Mouse (Mus musculus) heart, embryonic 11.5 days (tissue): ENCODE measurements around the gene Kat6b. TPM values are rescaled to one million over a fixed set of nuclear protein-coding genes. Genes with fewer than 3 reads are reported as not detected.
A peak's percentile ranks its signal among the peaks of the same experiment; 100 is the strongest.

Experiments used
- ATAC-seq: fragments of 200-750 bp; cut with Nextera tagmentation; replicated peaks from 2 replicates; pipeline ENCODE4 v1.8.0; 2017; ENCODE audit warnings: moderate library complexity; ENCODE audit not compliant: insufficient number of reproducible peaks, low FRiP score, low TSS enrichment
- H3K27ac ChIP-seq: fragments of 300-500 bp; sonication (generic); 2 replicates; pipeline ENCODE4 v1.5.1; 2014; ENCODE audit warnings: mild to moderate bottlenecking, low read depth, low read length
- H3K27me3 ChIP-seq: fragments of 300-500 bp; sonication (generic); 2 replicates; pipeline ENCODE4 v1.6.1; 2014; ENCODE audit warnings: mild to moderate bottlenecking, low read length, mixed read lengths; ENCODE audit not compliant: control insufficient read depth, insufficient read depth
- H3K36me3 ChIP-seq: fragments of 300-500 bp; sonication (generic); 2 replicates; pipeline ENCODE4 v1.6.1; 2014; ENCODE audit warnings: mild to moderate bottlenecking, low read length, moderate library complexity, mixed read lengths; ENCODE audit not compliant: control insufficient read depth, insufficient read depth
- H3K4me1 ChIP-seq: fragments of 300-500 bp; sonication (generic); 2 replicates; pipeline ENCODE4 v1.6.1; 2014; ENCODE audit warnings: low read length; ENCODE audit not compliant: control insufficient read depth, insufficient read depth
- H3K4me2 ChIP-seq: fragments of 300-500 bp; sonication (generic); 2 replicates; pipeline ENCODE4 v1.6.1; 2014; ENCODE audit warnings: mild to moderate bottlenecking, moderate library complexity
- H3K4me3 ChIP-seq: fragments of 300-500 bp; sonication (generic); 2 replicates; pipeline ENCODE4 v1.5.1; 2014; ENCODE audit warnings: low read depth, low read length
- H3K9ac ChIP-seq: fragments of 300-500 bp; sonication (generic); 2 replicates; pipeline ENCODE4 v1.6.1; 2014; ENCODE audit warnings: mild to moderate bottlenecking, low read depth, low read length, moderate library complexity
- H3K9me3 ChIP-seq: fragments of 300-500 bp; sonication (generic); replicated peaks from 2 replicates; pipeline ENCODE4 v1.6.1; 2016; ENCODE audit warnings: low read length; ENCODE audit not compliant: control insufficient read depth
- WGBS: fragments of 180-500 bp; shearing (Covaris S2); extraction: QIAGEN DNeasy Blood & Tissue Kit; methylation state at CpG from one replicate; pipeline ENCODE4 v1.1.7; 2014; ENCODE audit not compliant: insufficient replicate concordance; 5-methylcytosine and 5-hydroxymethylcytosine counted together
- polyA plus RNA-seq: library from polyadenylated mRNA; unstranded; fragments of >200 nt; fragmentation: Nextera tagmentation; extraction: Ambion mirVana; gene quantifications from 2 replicates; pipeline ENCODE4 v1.2.1, GENCODE M21; 2014

Kat6b gene
- polyA plus RNA-seq = 11.9 and 14.9 TPM in 2 replicates

DNA sequence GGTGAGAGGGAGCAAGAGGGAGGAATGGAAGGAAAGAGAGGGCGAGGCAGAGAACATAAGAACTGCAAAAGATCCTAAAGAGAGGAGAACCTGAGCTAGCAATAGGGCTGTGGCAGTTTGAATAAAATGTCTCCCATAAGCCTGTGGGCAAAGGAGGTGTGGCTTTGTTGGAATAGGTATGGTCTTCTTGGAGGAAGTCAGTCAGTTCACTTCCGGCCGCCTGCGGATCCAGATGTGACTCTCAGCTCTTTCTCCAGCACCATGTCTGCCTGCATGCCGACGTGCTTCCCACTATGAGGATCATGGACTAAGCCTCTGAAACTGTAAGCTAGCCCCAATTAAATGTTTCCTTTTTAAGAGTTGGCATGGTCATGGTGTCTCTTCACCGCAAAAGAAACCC lies at the start of gene Kat6b:
Gene Kat6b, plus strand, starts transcription at position 204 of the 400 bp plus-strand sequence.
- no peak for ATAC-seq
- Histone ChIP-seq H3K4me3 (no peak within 1 kb of the TSS), H3K27ac (no peak within 1 kb of the TSS), H3K9me3 (no peaks in the 10 kb centered on the region), H3K4me2 (no peak within 1 kb of the TSS), H3K9ac (no peak within 1 kb of the TSS), H3K27me3 (no peaks in the 10 kb centered on the region), H3K36me3 (no peaks in the 10 kb centered on the region), H3K4me1 (no peaks in the 10 kb centered on the region)
- WGBS = 85% methylated on average over 7 of the region's 7 CpGs

GRCm38 (mm10) chr14:21433415-21433814 lies 47.8 kb upstream of the Kat6b start:
- no peak for ATAC-seq
- no peak overlapping the region for H3K27ac ChIP-seq
- no peak overlapping the region for H3K4me3 ChIP-seq
- H3K4me1 ChIP-seq = peaks cover 12% of the 10 kb centered on the region
- 86% methylated on average over 4 of the region's 4 CpGs for WGBS
- no peak overlapping the region for H3K4me2 ChIP-seq
- no peaks in the 10 kb centered on the region for H3K9me3 ChIP-seq
- no peak overlapping the region for H3K9ac ChIP-seq
- H3K36me3 ChIP-seq = no peaks in the 10 kb centered on the region
- H3K27me3 ChIP-seq = no peaks in the 10 kb centered on the region

GRCm38 (mm10) chr14:21433995-21434394 lies 47.2 kb upstream of the Kat6b start:
- no peaks in the 10 kb centered on the region for H3K9me3 ChIP-seq
- no peaks in the 10 kb centered on the region for H3K27me3 ChIP-seq
- no peak overlapping the region for H3K9ac ChIP-seq
- ATAC-seq = no peak
- no peak overlapping the region for H3K4me2 ChIP-seq
- no peak overlapping the region for H3K27ac ChIP-seq
- H3K4me1 ChIP-seq = peaks cover 12% of the 10 kb centered on the region
- no peaks in the 10 kb centered on the region for H3K36me3 ChIP-seq
- 83% methylated on average over 5 of the region's 5 CpGs for WGBS
- H3K4me3 ChIP-seq = no peak overlapping the region

- H3K4me2 ChIP-seq = peak overlapping the region; percentile 16
- 36% methylated on average over 9 of the region's 9 CpGs for WGBS
These were observed 46.5 kb upstream of the Kat6b start for GRCm38 (mm10) chr14:21434686-21435085.

GRCm38 (mm10) chr14:21439785-21440184 lies 41.4 kb upstream of the Kat6b start:
- WGBS = 45% methylated on average over 4 of the region's 4 CpGs
- no peak overlapping the region for H3K4me2 ChIP-seq
- no peaks in the 10 kb centered on the region for H3K27me3 ChIP-seq
- no peak overlapping the region for H3K9ac ChIP-seq
- no peak for ATAC-seq
- no peaks in the 10 kb centered on the region for H3K36me3 ChIP-seq
- H3K4me3 ChIP-seq = no peak overlapping the region
- H3K27ac ChIP-seq = no peak overlapping the region
- no peaks in the 10 kb centered on the region for H3K9me3 ChIP-seq
- peaks cover 16% of the 10 kb centered on the region for H3K4me1 ChIP-seq

More at GRCm38 (mm10) chr14:21434686-21435085, 46.5 kb upstream of the Kat6b start:
- Histone ChIP-seq H3K27ac (peak overlapping the region; percentile 46; the same call in 1 of the 2 replicates), H3K36me3 (no peaks in the 10 kb centered on the region), H3K4me3 (no peak overlapping the region), H3K9me3 (no peaks in the 10 kb centered on the region), H3K9ac (no peak overlapping the region), H3K27me3 (no peaks in the 10 kb centered on the region), H3K4me1 (peaks cover 12% of the 10 kb centered on the region)
- no peak for ATAC-seq

GRCm38 (mm10) chr14:21440526-21440925 lies 40.7 kb upstream of the Kat6b start:
- no peaks in the 10 kb centered on the region for H3K36me3 ChIP-seq
- no peak for ATAC-seq
- no peak overlapping the region for H3K4me3 ChIP-seq
- no peaks in the 10 kb centered on the region for H3K9me3 ChIP-seq
- H3K27me3 ChIP-seq = no peaks in the 10 kb centered on the region
- no peak overlapping the region for H3K27ac ChIP-seq
- 94% methylated on average over 2 of the region's 2 CpGs for WGBS
- H3K4me1 ChIP-seq = peaks cover 15% of the 10 kb centered on the region
- H3K4me2 ChIP-seq = no peak overlapping the region
- no peak overlapping the region for H3K9ac ChIP-seq

GRCm38 (mm10) chr14:21441772-21442533 lies 39.3 kb upstream of the Kat6b start:
- Histone ChIP-seq H3K9me3 (no peaks in the 10 kb centered on the region), H3K4me2 (no peak overlapping the region), H3K27me3 (no peaks in the 10 kb centered on the region), H3K4me1 (peaks cover 15% of the 10 kb centered on the region), H3K4me3 (no peak overlapping the region), H3K36me3 (no peaks in the 10 kb centered on the region), H3K27ac (no peak overlapping the region), H3K9ac (no peak overlapping the region)
- 84% methylated on average over 10 of the region's 10 CpGs for WGBS
- no peak for ATAC-seq

GRCm38 (mm10) chr14:21452581-21452980 lies 28.7 kb upstream of the Kat6b start:
- no peaks in the 10 kb centered on the region for H3K4me1 ChIP-seq
- H3K9ac ChIP-seq = no peak overlapping the region
- no peaks in the 10 kb centered on the region for H3K9me3 ChIP-seq
- H3K4me3 ChIP-seq = no peak overlapping the region
- H3K36me3 ChIP-seq = no peaks in the 10 kb centered on the region
- H3K27me3 ChIP-seq = no peaks in the 10 kb centered on the region
- WGBS = 72% methylated on average over 4 of the region's 4 CpGs
- no peak overlapping the region for H3K4me2 ChIP-seq
- H3K27ac ChIP-seq = no peak overlapping the region
- no peak for ATAC-seq

- Histone ChIP-seq H3K36me3 (no peaks in the 10 kb centered on the region), H3K9ac (no peak overlapping the region), H3K4me3 (no peak overlapping the region), H3K4me1 (no peaks in the 10 kb centered on the region), H3K27ac (no peak overlapping the region), H3K9me3 (no peaks in the 10 kb centered on the region), H3K4me2 (no peak overlapping the region), H3K27me3 (no peaks in the 10 kb centered on the region)
- no peak for ATAC-seq
- WGBS = 82% methylated on average over 2 of the region's 2 CpGs
These were observed 27.3 kb upstream of the Kat6b start for GRCm38 (mm10) chr14:21453896-21454295.
